Mouse (Mus musculus) embryonic facial prominence, embryonic 13.5 days (tissue): ENCODE measurements at regions not wholly inside any gene's neighbourhood (a gene's known extent, or its start where the extent isn't known, plus 50 kb on each side); places are given as distances from the start of the nearest gene placed in this dataset.

Experiments
- ATAC-seq: fragments of 200-750 bp; cut with Nextera tagmentation; 2 replicates; pipeline ENCODE4 v1.8.0; 2017; ENCODE audit warnings: low read depth; ENCODE audit not compliant: insufficient number of reproducible peaks, insufficient read depth, low FRiP score, low TSS enrichment
- H3K27ac ChIP-seq: fragments of 300-500 bp; sonication (generic); 2 replicates; pipeline ENCODE4 v1.5.1; 2015; ENCODE audit warnings: moderate library complexity, mild to moderate bottlenecking, inconsistent platforms
- H3K27me3 ChIP-seq: fragments of 300-500 bp; sonication (generic); 2 replicates; pipeline ENCODE4 v1.6.1; 2015; ENCODE audit warnings: mild to moderate bottlenecking, inconsistent platforms
- H3K36me3 ChIP-seq: fragments of 300-500 bp; sonication (generic); 2 replicates; pipeline ENCODE4 v1.6.1; 2015; ENCODE audit warnings: mild to moderate bottlenecking, inconsistent platforms
- H3K4me1 ChIP-seq: fragments of 300-500 bp; sonication (generic); 2 replicates; pipeline ENCODE4 v1.6.1; 2015; ENCODE audit warnings: inconsistent platforms
- H3K4me2 ChIP-seq: fragments of 300-500 bp; sonication (generic); 2 replicates; pipeline ENCODE4 v1.6.1; 2015; ENCODE audit warnings: moderate library complexity, mild to moderate bottlenecking, inconsistent platforms
- H3K4me3 ChIP-seq: fragments of 300-500 bp; sonication (generic); 2 replicates; pipeline ENCODE4 v1.5.1; 2015; ENCODE audit warnings: mild to moderate bottlenecking, inconsistent platforms
- H3K9ac ChIP-seq: fragments of 300-500 bp; sonication (generic); 2 replicates; pipeline ENCODE4 v1.6.1; 2015; ENCODE audit warnings: mild to moderate bottlenecking, inconsistent platforms
- H3K9me3 ChIP-seq: fragments of 300-500 bp; sonication (generic); 2 replicates; pipeline ENCODE4 v1.6.1; 2016; ENCODE audit warnings: inconsistent platforms
- WGBS: fragments of 180-500 bp; shearing (Covaris S2); methylation state at CpG from one replicate; pipeline ENCODE4 v1.1.7; 2015; ENCODE audit warnings: mixed read lengths; 5-methylcytosine and 5-hydroxymethylcytosine counted together

- WGBS: 63% methylated on average over 3 of the region's 3 CpGs
- ATAC-seq: no peak
- no peaks in the 10 kb centered on the region for H3K4me1 ChIP-seq
- no peaks in the 10 kb centered on the region for H3K27me3 ChIP-seq
- H3K36me3 ChIP-seq: no peaks in the 10 kb centered on the region
- H3K9me3 ChIP-seq: no peaks in the 10 kb centered on the region
- no peak overlapping the region for H3K27ac ChIP-seq
- H3K4me2 ChIP-seq: no peak overlapping the region
- H3K9ac ChIP-seq: no peak overlapping the region
- no peak overlapping the region for H3K4me3 ChIP-seq
Observed at GRCm38 (mm10) chr15:61660581-61660980, 737.8 kb upstream of the A1bg start.

DNA sequence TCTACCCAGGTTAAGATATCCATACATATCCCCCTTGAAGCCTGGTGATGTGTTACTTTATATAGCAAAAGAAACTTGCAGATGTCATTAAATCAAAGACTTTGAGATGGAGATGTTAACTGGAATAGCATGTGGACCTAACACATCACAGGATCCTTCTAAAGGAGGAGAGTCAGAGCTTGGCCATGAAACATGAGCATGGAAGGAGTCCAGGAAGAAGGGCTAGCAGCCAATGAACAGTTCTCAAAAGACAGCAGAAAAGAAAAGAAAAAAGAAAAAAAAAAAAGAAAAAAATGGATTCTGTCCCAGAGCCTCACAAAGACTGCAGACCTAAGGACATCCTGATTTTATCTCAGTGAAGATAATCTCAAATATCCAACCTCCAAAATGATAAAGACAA is 734.1 kb upstream of the A1bg start:
- Histone ChIP-seq H3K9ac (no peak overlapping the region), H3K36me3 (no peaks in the 10 kb centered on the region), H3K27me3 (no peaks in the 10 kb centered on the region), H3K27ac (no peak overlapping the region), H3K4me2 (no peak overlapping the region), H3K4me3 (no peak overlapping the region), H3K4me1 (no peaks in the 10 kb centered on the region), H3K9me3 (no peaks in the 10 kb centered on the region)
- no peak for ATAC-seq

GRCm38 (mm10) chr15:61654846-61655245 is 732.0 kb upstream of the A1bg start:
- ATAC-seq: no peak

DNA sequence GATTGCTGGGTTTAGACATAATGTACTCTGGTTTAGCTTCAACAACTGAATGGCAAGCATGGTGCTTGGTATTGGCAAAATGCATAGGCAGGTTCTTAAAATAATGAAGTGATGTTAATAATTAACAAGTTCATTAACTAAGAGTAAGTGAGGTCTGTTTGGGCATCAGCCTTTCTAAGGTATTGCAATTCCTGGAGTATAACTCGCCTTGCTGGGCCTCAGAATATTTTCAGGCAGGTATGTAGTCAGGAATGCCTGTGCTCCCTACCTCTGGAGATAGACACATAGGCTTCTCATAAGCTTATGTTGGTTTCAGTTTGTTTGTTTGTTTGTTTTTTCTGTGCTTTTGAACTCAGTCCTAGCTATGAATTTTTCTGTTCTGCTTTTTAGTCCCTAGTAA is 731.0 kb upstream of the A1bg start:
- no peak overlapping the region for H3K9ac ChIP-seq
- ATAC-seq: no peak
- no peaks in the 10 kb centered on the region for H3K36me3 ChIP-seq
- H3K4me2 ChIP-seq: no peak overlapping the region
- WGBS: 74% methylated on average over 1 of the region's 1 CpGs
- no peaks in the 10 kb centered on the region for H3K27me3 ChIP-seq
- H3K4me1 ChIP-seq: no peaks in the 10 kb centered on the region
- no peak overlapping the region for H3K4me3 ChIP-seq
- H3K9me3 ChIP-seq: no peaks in the 10 kb centered on the region
- no peak overlapping the region for H3K27ac ChIP-seq

More at GRCm38 (mm10) chr15:61654846-61655245, 732.0 kb upstream of the A1bg start:
- Histone ChIP-seq H3K4me2 (no peak overlapping the region), H3K9me3 (no peaks in the 10 kb centered on the region), H3K36me3 (no peaks in the 10 kb centered on the region), H3K4me3 (no peak overlapping the region), H3K27me3 (no peaks in the 10 kb centered on the region), H3K9ac (no peak overlapping the region), H3K27ac (no peak overlapping the region), H3K4me1 (no peaks in the 10 kb centered on the region)
- WGBS: 92% methylated on average over 1 of the region's 1 CpGs

DNA sequence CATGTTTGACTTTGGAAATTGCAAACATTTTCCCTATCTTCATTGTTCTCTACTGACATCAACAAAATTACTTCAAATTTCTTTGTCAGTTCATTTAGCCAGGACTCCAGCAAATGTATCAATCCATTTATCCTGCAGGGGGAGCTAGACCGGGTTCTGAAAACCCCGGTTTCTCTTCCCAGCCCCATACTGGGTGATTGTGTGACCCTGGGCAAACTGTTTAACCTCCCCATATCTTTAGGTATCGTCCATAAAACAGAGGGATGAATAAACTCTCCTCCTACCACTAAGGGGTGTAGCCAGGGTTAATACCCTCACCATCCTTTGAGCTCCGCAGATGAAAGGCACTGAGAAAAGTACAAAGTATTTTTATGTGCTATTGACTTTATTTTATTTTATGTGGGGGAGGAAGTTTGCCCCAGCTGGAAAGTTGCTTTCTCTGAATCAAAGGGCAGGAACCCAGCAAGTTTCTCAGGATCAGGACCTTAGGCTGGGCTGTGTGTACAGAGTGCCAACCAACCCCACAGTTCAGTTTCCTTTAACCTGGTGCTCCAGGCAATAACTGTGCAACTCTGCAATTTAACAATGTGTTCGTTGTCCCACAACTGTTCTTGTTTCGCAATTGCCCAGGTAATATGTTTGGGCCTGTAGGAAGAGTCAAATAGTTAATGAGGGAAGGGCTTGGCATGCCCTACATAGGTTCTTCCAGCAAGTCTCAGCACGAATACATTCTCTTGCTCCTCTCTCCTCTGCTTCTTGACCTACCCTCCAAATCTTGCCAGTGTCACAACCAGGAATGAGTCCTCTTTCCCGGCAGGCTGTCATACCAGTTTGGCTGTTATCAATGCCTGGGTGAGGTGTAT is 696.1 kb upstream of the A1bg start:
- Histone ChIP-seq H3K4me1 (no peaks in the 10 kb centered on the region), H3K9ac (no peak overlapping the region), H3K36me3 (no peaks in the 10 kb centered on the region), H3K9me3 (no peaks in the 10 kb centered on the region), H3K4me3 (no peak overlapping the region), H3K27me3 (no peaks in the 10 kb centered on the region), H3K27ac (no peak overlapping the region; the same call in 1 of the 2 replicates), H3K4me2 (no peak overlapping the region)
- no peak for ATAC-seq
- 63% methylated on average over 8 of the region's 8 CpGs for WGBS

- ATAC-seq: no peak
- no peaks in the 10 kb centered on the region for H3K36me3 ChIP-seq
- no peaks in the 10 kb centered on the region for H3K27me3 ChIP-seq
- no peaks in the 10 kb centered on the region for H3K9me3 ChIP-seq
- H3K4me3 ChIP-seq: no peak overlapping the region
- no peaks in the 10 kb centered on the region for H3K4me1 ChIP-seq
- H3K9ac ChIP-seq: no peak overlapping the region
- H3K27ac ChIP-seq: no peak overlapping the region
- H3K4me2 ChIP-seq: no peak overlapping the region
- 74% methylated on average over 3 of the region's 3 CpGs for WGBS
Observed at GRCm38 (mm10) chr15:61610662-61611061, 687.9 kb upstream of the A1bg start.

DNA sequence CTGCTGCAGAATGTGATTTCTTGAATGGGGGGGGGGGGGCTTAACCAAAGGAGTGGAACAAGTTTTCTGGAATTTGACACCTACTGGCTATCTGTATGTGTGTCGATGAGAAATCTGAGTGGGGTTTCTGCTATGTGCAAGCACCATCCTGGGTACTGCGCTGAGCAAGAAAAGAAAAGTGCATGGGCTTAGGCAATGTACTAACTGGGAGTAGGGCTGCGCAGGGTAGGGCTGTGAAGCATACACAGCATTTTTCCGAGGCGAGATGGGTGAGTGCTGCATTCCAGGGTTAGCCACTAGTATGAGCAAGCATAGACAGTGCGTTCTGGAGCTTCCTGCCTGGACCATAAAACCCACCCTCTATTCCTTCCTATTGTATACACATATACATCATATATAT is 686.8 kb upstream of the A1bg start:
- H3K4me3 ChIP-seq: no peak overlapping the region
- ATAC-seq: no peak
- 70% methylated on average over 6 of the region's 6 CpGs for WGBS

GRCm38 (mm10) chr15:61608301-61608731 is 685.5 kb upstream of the A1bg start:
- H3K4me2 ChIP-seq: no peak overlapping the region
- H3K27me3 ChIP-seq: no peaks in the 10 kb centered on the region
- no peak overlapping the region for H3K27ac ChIP-seq
- 74% methylated on average over 6 of the region's 6 CpGs for WGBS
- ATAC-seq: no peak
- no peak overlapping the region for H3K9ac ChIP-seq
- H3K4me3 ChIP-seq: no peak overlapping the region
- no peaks in the 10 kb centered on the region for H3K36me3 ChIP-seq
- no peaks in the 10 kb centered on the region for H3K4me1 ChIP-seq
- H3K9me3 ChIP-seq: no peaks in the 10 kb centered on the region

More for the DNA sequence above, 686.8 kb upstream of the A1bg start:
- H3K27me3 ChIP-seq: no peaks in the 10 kb centered on the region
- no peak overlapping the region for H3K4me2 ChIP-seq
- H3K4me1 ChIP-seq: no peaks in the 10 kb centered on the region
- no peaks in the 10 kb centered on the region for H3K36me3 ChIP-seq
- no peak overlapping the region for H3K27ac ChIP-seq
- H3K9me3 ChIP-seq: no peaks in the 10 kb centered on the region
- H3K9ac ChIP-seq: no peak overlapping the region

DNA sequence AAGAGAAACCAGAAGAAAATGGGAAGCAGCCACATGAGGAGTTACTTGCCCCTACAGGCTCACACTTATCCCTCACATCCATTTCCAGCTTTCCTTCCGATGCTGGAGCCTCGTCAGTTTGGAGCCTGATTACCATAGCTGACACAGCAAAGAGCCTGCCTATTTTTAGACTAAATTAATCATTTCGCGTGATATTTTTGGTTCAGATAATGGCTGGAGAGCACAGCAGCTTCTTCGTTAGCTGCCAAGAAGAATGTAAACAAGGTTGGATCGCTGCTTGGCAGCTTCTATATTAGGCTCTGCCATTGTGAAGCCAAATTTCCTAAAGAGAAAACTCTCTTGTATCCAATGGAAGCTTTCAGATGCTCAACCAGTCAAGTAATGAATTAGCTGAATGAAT is 676.9 kb upstream of the A1bg start:
- ATAC-seq: no peak
- WGBS: 75% methylated on average over 6 of the region's 6 CpGs
- Histone ChIP-seq H3K9me3 (no peaks in the 10 kb centered on the region), H3K36me3 (no peaks in the 10 kb centered on the region), H3K4me3 (no peak overlapping the region), H3K9ac (no peak overlapping the region), H3K27me3 (no peaks in the 10 kb centered on the region), H3K4me2 (no peak overlapping the region), H3K4me1 (peaks cover 3% of the 10 kb centered on the region; the same call in 1 of the 2 replicates), H3K27ac (no peak overlapping the region)

DNA sequence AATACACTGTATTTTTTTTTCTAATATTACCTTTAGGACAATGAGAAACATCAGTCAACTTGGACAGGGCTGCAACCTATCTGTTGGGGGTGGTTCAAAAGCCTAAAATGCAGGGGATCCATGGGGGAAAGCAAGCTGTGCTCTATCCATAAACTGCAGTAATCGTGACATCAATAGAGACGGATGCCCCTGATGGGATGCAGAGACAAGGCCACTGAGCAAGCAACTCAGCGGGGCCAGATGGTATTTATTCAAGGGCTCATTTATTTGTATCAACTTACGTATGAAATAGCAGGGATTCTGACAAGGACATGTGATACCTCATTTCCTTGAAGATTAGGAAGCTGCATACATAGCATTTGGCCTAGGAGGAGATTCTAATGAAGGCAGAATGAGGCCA is 673.5 kb upstream of the A1bg start:
- no peaks in the 10 kb centered on the region for H3K36me3 ChIP-seq
- H3K4me1 ChIP-seq: peaks cover 3% of the 10 kb centered on the region; the same call in 1 of the 2 replicates
- ATAC-seq: no peak
- H3K4me2 ChIP-seq: no peak overlapping the region
- H3K27me3 ChIP-seq: no peaks in the 10 kb centered on the region
- no peak overlapping the region for H3K27ac ChIP-seq
- H3K4me3 ChIP-seq: no peak overlapping the region
- H3K9ac ChIP-seq: no peak overlapping the region
- WGBS: 41% methylated on average over 4 of the region's 4 CpGs
- H3K9me3 ChIP-seq: no peaks in the 10 kb centered on the region

DNA sequence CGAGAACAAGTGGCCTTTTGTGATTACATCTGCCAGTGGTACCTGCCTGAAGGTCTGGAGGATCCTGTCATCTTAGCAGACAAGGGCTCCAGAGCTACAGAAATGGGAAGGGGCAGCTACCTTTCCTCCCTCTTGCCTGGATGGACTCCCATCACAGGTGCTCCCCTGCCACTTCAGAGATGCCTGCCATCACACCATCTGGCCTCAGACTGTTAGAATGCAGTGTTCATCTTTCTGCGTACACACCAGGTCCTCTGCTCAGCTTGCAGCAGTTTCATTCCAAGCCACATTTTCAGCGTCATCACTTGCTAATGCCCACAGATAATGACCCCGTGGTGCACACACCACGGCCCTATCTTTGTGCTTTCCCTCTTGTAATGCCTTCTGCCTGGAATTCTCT is 666.1 kb upstream of the A1bg start:
- H3K36me3 ChIP-seq: no peaks in the 10 kb centered on the region
- no peak overlapping the region for H3K4me2 ChIP-seq
- ATAC-seq: no peak
- H3K9ac ChIP-seq: no peak overlapping the region
- no peak overlapping the region for H3K4me3 ChIP-seq
- H3K27me3 ChIP-seq: no peaks in the 10 kb centered on the region
- no peak overlapping the region for H3K27ac ChIP-seq
- H3K9me3 ChIP-seq: no peaks in the 10 kb centered on the region
- WGBS: 76% methylated on average over 5 of the region's 5 CpGs
- H3K4me1 ChIP-seq: no peaks in the 10 kb centered on the region

- H3K27ac ChIP-seq: no peak overlapping the region
- H3K9ac ChIP-seq: no peak overlapping the region
- H3K4me1 ChIP-seq: no peaks in the 10 kb centered on the region
- WGBS: 68% methylated on average over 2 of the region's 2 CpGs
- no peaks in the 10 kb centered on the region for H3K9me3 ChIP-seq
- H3K4me3 ChIP-seq: no peak overlapping the region
- no peak overlapping the region for H3K4me2 ChIP-seq
- no peaks in the 10 kb centered on the region for H3K36me3 ChIP-seq
- no peak for ATAC-seq
- no peaks in the 10 kb centered on the region for H3K27me3 ChIP-seq
Observed at GRCm38 (mm10) chr15:61582335-61582734, 659.5 kb upstream of the A1bg start.
